Mouse (Mus musculus) ovary, postnatal 36 days (tissue): ENCODE measurements around the gene Erg.

Source experiments
- DNase-seq: peaks from one replicate; pipeline ENCODE4 v3.0.0; 2022; ENCODE audit warnings: low spot score, mixed read lengths

Gene Erg

DNA sequence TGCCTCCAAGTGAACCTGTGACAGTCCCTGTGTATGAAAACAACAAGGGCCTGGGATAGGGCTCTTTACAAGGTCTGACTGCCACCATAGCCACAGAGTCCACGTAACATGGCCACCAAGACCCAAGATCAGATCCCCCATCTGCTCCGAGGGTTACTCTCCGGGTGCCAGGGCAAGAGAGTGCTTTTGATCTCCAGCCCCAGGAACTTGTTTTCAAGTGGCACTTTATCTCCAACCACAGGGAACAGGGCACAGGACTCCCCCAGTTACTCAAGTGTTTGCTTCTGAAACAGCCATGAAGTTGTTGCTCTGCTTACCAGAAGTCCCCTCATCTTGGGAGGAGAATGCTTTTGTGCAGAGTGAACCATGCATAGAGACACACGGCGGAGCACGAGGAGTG is 237.0 kb downstream of the Erg start:
- DNase-seq: no peak

DNA sequence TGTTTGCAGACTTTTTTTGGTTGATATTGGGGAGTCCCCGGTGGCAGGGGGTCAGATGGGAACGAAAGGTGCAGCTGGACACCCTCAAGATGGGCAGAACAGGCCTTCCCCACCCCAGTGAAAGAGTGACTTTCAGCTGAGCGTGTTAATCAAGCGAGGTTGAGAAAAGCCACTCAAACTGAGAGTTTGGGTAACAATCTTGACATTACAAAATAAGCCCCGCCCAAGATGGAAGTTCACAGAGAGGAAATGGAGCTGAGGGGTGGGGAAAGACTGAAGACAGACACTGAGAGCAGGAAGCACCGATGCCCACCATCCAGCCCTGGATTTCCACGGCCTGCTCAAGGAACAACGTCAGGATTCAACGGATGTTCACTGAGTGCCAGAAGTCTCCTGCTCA is 237.8 kb downstream of the Erg start:
- no peak for DNase-seq

DNA sequence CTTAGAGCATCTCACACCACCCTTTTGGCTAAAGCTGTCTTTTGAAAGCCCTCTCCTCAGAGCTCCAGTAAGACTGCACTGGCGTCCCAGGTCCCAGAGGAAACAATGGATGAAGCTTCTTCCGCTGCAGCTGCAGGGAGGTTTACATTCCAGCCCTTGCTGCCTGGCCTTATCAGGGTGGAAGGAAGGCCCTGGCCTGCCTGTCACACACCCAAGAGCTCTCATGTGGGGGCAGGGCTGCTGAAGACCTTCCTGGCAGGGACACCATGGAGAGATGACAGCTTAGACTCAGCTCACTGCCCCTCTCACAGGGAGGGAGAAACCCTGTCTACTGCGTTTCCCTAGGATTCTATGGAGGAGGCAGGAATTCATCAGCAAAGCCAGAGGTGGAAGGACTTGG is 239.2 kb downstream of the Erg start:
- peak; percentile 19 for DNase-seq

DNA sequence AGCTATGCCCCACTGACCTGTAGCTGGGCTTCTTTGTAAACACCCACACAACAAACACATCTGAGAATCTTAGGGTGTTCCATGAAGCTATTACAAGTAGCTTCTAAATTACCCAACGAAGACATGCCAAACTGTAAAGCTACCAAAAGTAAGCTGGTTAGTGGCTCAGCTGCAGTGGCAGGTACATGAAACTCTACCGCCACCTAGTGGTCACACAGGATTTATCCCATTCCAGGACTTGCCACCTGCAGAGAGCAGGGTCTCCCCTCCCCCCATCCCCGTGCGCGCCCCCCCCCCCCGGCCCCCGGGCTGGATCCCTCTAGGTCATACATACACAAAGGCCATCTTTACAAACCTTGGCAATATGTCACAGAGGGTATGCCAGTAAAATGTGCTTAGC is 240.5 kb downstream of the Erg start:
- peak; percentile 54 for DNase-seq

DNA sequence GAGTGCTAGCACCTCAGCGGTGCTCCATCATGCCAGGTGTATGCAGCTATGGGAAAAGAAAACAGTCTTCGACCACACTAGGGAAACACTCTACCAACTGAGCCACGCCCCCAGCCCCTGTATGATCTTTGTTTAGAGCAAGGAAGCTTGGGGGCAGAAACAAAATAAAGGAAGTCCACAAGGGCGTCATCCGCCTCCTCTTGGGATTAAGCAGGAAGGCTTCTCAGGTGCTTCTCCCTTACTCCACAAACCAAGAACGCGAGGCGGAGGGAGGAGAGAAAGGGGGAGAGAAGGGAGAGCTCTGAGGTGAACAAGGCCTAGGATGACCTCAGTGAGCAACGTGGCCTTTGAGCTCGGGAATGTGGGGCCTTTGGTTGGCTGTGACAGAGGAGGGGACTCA is 241.4 kb downstream of the Erg start:
- no peak for DNase-seq

DNA sequence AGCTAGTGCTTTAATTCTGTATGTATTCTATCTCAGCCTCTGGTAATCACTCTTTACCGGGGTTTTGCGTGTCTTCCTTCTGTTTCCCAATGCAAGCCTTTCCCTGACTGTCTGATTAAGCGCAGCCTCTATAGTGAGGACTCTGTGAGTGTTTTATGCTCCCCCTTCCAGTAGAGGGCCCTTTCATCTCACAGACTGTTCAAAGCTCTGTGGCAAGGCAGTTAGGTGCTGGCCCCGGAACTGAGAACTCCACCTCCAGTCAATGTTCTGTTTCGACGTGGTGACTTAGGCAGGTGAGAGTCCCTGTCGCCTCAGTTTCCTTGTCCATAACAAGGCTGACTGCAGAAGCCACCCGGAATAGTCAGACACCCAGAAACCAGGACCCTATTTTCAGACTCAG is 244.4 kb downstream of the Erg start:
- DNase-seq: no peak

DNA sequence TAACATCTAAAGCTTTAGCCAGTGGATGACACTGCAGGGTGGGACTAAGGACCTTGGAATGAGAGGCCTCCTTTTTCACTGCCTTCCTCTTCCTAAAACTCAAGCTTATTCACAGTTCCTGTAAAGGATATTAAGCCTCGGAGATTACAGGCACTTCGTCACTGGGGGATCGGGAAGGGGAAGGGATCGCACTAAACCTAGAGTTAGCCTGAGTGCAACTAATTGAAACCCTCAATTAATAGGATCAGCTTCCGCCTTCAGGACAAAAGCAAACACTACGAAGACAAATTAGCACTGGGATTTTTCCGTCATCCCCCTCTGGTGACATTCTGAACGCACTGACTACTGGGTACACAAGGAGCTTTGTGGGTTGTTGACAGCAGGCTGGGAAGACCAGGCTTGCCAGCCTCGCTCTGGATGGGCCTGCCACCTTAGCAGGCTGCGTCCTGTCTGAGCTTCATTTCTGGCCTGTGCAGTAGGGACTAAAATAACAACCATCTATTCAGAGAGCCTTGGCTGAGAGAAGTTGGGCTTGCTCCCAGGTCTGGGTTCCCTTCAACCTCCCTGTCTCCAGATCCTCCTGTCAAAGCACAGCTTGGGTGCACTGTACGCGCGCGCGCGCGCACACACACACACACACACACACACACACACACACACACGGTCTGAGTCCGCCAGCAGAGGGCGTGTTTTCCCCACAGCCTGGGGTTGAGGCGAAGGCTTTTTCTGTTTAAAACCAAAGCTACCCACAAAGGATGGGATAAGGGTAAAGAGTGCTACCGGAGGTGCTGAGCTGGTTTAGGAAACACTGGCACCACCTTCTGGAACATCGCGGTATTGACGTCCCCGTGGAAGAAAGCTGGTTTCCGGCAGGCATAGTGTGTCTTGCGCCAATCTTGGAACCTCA is 245.3 kb downstream of the Erg start:
- peak; percentile 77 for DNase-seq

DNA sequence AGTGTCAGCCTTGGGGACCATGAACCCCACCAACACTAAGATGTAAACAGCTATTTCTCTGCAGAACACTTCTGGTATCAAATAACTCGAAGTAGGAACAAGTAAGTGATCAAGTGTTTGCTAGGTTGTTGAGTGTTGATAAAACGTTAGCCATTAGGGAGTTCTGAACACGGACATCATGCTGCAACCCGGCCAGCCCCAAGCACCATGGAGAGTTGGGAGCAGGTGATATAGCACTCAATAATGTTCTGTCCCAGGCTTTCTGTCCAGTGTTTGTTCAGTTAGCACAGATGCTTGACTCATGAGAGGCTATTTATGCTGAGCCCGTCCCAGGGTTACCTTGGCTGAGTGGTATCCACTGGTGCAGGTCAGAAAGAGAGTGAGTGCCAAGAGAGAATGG is 254.2 kb downstream of the Erg start:
- DNase-seq: no peak

DNA sequence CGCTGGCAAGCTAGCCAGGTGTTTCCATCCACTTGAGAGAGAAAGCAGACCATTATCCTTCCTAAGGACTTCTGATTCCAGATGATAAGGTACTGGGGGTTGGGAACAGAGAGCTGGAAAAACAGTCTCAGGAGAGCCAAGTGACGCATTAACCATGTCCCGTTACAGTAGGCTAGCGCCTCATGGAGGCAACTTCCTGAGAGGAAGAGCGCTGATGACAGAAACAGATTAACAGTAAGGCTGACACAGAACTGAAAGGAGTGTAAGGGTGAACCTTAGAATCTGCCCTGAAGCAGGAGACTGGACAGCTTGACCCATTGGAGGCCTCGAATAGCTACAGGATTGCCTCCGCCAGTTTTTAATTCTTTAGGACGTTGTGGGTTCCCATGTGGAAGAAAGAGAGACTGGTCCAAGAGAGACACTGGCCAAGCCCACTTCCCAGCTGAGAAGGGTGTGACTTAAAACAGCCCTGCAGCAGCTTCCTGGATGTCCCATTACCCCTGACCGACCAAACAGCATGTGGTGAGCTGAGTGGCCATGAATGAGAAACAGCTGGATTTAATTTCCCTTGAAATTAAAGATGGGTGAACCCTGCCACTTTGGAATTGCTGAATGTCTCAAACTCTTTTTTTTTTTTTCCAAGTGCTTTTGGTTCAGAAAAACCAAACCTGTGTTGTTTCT is 264.3 kb downstream of the Erg start:
- no peak for DNase-seq
